Mouse (Mus musculus): ENCODE data around the gene 1700024P04Rik. TPM values are rescaled to one million over a fixed set of nuclear protein-coding genes. Genes with fewer than 3 reads are reported as not detected.

The 1700024P04Rik gene
- total RNA-seq, 2 experiments from 2014 or later = not detected

DNA sequence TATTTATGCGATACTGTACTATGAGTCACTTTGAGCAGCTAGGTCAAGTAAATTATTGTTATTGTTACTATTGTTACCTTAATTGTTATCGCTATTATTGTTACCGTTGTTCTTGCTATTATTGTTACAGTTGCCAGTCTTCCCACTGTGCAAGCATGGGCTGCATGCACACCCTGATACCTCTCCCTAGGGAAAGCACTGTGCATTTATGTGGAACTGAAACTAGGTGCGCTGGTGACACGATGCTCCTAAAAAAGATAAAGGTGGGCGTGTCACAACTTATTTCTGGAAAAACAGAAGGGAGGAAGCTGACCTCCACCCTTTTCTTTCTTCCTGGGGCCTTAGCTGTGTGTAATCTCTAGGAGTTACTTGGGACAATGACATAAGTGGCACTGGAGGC is 16.4 kb downstream of the 1700024P04Rik start:
- no peak for ATAC-seq (replicated peaks; ENCODE audit: poor library complexity)

DNA sequence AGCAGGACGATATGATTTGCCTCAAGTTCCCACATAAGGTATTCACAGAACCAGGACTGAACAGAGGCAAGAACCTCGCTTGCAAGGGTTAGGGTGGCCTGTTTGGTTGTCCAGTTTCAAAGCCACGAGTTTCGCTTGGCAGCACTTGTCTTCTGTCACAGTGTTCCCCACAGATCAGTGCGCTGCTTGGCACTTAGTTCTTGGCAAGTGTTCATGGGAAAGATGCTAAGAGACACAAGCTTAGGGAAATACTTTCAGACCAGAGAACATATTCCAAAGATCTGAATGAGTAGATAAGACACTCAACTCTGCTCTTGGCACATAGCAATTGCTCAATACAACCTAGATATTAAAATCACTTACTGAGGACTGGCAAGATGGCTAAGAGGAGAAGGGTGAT is 17.8 kb downstream of the 1700024P04Rik start:
- ATAC-seq (replicated peaks; ENCODE audit: poor library complexity) = no peak

DNA sequence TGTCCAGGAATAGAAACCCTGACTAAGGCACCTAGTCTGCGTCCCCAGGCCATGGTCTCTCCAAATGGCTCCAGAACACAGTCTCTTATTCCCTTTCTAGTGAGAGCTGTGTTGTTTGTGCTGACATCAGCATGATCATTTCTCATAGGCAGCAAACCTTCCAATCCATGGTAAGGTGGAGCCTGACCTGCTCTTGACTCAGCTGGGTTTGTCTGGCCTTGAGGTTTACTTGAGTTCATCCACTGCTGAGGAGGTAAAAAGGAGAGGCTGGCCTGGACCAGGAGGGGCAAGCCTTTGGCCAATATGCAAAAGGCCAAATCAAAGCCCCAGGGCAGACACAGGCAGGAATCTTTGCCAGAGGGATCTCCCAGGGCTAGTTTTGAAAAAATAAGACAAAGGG is 20.8 kb downstream of the 1700024P04Rik start:
- ATAC-seq (replicated peaks; ENCODE audit: poor library complexity) = no peak

DNA sequence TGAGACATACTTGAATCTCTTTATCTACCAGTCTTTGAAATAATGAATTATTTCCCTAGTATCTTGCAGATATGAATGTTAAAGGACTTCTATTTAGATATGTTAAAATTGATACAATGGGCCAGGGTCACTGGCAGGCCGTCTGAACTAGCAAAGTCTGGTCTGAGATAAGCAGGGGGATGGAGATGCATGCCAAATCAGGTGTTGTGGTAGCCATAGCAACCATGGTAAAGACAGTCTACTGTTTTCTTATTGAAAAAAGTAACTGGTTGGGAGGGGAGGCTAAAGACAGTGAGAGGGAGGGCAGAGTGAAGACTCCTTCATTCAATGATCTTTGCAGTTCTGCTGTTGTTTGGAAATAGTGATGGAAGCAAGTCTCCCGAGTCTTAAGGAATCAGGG is 26.2 kb downstream of the 1700024P04Rik start:
- ATAC-seq (replicated peaks; ENCODE audit: poor library complexity) = no peak

DNA sequence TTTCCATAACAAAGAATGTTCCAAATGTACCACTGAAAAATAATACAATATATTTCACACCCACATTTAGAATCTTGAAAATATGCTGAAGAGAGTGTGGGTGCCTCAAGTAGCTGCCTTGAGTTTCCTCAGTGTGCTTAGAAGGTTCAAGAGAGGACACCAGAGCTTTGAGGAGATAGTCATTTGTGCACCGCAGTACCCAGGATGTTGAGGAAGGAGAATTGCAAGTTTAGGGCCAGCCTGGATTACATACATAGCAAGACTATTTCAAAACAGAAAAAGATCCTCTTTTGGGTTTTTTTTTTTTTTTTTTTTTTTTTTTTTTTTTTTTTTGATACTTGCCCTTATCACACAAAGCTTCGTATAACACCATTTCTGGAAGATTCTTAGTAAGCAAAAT is 28.2 kb downstream of the 1700024P04Rik start:
- peak; percentile 89 for ATAC-seq (replicated peaks; ENCODE audit: poor library complexity)

DNA sequence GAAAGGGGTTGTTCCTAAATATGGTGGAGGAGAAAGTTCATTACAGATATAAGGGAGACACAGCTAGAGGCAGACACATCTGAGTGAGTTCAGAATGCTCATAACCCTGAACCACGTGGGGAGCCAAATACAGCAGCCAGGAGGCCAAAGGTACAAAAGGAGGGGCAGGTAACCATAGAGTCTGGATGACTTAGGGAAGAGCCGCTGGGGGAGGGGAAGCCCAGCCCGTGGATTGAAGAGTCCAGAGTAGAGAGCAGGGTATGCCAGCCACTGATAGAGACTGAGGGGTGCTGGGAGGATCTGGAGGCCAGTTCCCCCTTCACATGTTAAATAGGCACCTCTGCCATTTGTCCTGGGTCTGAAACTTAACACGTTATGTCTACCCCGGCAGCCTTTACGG is 28.7 kb downstream of the 1700024P04Rik start:
- 0 out of 2 replicates have a peak, but pooled peaks have one; percentile 26 for ATAC-seq (replicated peaks; ENCODE audit: poor library complexity)

DNA sequence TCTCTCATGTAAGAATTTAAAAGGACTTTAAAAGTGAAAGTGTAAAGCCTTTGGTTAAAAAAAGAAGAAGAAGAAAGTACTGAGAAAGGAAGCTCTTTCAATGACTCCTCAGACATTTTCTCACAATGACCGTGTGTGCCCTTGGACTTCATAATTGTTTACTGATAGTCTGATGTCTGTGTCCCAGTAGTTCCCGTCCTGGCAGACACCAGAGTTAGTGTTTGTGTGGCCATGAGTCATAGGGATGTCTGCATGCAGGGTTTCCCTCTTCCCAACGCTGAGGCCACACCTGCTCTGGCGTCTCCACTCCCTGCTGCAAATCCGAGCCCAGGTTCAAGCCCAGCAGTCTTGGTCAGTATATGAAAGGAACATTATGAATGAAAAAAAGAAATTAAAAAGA is 29.1 kb downstream of the 1700024P04Rik start:
- peak; percentile 42; the same call in 1 of the 2 replicates for ATAC-seq (replicated peaks; ENCODE audit: poor library complexity)

DNA sequence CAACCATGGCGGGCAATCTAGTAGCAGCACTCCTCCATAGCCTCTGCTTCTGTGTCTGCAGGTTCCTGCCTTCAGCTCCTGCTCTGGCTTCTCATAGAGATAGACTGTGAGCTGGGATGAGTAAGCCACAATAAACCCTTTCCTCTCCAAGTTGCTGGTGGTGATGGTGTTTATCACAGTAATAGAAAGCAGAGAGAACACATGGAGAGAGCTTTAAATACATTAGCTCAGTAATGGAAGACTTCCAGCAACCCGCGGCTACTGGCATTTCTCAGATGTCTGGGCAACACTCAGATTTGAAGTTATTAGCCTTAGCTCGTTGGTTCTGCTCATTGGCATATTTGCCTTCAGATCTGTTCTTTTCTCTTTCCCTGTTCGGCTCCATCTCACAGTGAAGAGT is 30.5 kb downstream of the 1700024P04Rik start:
- no peak for ATAC-seq (replicated peaks; ENCODE audit: poor library complexity)

DNA sequence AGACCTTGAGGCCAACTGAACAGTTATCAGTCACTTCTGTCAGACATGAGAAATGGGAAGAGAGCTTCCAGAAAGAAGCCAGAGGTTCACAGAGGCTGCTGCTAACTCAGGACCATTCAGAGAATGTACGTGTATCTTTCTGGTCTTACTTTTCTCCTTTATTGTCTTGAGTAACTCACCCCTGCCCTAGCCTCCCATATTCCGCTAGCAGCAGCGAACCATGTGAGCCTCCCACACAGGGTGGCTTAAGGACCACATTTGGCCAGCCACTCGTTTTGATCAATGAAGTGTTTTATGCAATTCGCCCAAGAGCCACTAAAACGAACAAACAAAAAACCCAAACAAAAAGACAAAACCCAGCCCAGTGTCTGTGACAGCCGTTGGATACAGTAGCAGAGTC is 32.4 kb downstream of the 1700024P04Rik start:
- no peak for ATAC-seq (replicated peaks; ENCODE audit: poor library complexity)

DNA sequence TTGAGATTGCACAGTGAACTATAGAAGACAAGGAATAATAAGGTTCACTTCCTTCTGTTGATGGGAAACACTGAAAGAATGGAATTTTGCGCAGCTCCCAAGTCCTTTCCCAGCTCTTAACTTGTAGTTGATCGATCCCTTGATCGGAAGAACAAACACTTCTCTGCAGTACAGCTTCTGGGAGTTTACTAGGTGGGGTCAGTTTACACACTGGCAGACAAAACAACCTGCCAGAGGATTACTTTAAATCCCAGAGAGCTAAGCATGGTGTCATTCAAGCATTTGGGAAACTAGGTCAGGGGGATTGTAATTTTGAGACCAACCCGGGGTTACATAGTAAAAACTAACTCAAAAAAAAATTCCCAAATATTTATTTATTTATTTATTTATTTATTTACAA is 36.2 kb downstream of the 1700024P04Rik start:
- no peak for ATAC-seq (replicated peaks; ENCODE audit: poor library complexity)

DNA sequence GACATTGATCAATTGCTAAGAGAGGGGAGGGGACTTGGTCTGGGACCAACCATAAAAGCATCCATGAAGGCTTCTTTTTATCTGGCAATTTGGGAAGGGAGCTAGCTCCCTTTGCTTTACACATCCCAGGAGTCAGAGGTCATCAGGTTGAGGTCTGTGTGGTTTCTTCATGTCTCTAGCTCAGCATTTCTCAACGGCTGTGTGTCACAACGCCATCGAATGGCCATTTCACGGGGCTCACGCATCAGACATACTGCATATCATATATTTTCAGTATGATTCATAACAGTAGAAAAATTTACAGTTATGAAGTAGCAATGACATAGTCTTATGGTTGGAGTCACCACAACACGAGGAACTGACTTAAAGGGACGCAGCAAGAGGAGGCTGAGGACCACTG is 37.9 kb downstream of the 1700024P04Rik start:
- peak; percentile 56 for ATAC-seq (replicated peaks; ENCODE audit: poor library complexity)

DNA sequence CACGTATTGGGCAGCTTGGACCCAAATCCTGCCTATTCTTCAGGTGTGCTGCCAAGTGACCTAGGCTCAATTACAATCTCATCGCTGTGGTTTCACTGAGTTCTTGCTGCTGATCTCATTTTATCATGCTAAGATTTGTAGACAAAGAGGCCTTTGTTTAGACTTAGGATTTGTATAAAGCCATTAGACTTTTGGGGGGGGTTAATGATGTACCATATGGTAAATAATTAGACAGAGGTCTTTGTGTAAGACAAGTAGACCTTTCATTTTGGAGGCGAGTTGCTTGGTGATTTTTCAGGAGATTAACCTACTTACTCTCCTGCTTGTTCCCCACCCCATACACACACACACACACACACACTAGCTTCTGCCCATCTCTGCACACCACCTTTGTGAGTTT is 38.5 kb downstream of the 1700024P04Rik start:
- no peak for ATAC-seq (replicated peaks; ENCODE audit: poor library complexity)

DNA sequence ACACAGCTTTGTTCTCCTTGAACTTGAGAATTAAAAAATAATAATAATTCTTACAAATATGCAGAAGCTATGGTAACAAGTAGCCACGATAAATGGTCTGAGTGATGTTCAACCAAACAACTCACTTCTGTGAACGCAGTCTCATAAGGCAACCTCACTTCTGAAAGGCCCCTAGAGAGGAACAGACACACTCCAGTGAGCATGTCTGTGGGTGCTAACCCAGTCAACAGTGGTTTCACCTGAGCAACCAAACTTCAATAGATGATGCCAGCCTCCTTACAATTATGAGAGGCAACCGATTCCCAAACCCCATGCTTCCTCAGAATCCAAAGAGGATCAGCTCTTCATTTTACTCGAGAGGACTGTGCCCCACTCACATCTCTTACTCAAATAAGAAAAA is 39.0 kb downstream of the 1700024P04Rik start:
- no peak for ATAC-seq (replicated peaks; ENCODE audit: poor library complexity)

DNA sequence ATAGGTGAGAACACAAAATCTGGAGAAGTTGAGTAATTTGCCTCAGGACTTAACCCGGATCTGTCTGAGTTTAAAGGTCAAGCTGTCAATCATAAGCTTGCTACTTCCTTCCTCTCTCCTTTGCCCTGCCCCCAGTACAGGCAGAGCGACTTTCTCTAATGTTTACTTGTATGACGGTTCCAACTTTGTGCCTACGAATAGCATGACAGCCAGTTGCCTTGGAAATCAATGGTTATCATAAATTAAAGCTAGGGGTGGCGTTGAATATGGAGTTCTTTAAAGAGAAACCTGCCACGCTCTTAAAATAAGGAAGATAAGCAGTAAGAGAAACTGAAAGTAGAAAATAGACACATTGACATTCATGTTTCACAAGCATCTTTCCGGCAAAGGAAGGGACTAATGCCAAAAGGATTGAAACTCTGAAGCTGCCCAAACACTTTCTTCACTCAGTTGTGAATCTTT is 39.7 kb downstream of the 1700024P04Rik start:
- ATAC-seq (replicated peaks; ENCODE audit: poor library complexity) = peak; percentile 91

DNA sequence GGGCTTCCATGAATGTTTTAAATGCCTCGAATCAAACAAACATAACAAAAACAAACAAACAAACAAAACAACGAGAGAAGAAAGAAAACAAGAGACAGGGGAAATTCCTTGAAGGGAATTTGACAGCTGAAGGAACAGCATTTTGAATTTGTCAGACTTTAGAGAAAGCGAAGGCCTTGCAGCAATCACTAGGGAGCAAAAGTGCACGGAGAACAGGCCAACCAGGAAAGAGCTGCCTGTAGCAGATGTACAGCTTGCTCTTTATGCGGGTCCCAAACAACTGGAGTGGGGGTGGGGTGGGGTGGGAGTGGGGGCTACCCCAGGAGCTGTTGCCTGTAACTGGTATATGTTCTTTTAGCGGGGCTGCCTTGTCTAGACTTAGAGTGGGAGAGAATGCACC is 42.0 kb downstream of the 1700024P04Rik start:
- no peak for ATAC-seq (replicated peaks; ENCODE audit: poor library complexity)

DNA sequence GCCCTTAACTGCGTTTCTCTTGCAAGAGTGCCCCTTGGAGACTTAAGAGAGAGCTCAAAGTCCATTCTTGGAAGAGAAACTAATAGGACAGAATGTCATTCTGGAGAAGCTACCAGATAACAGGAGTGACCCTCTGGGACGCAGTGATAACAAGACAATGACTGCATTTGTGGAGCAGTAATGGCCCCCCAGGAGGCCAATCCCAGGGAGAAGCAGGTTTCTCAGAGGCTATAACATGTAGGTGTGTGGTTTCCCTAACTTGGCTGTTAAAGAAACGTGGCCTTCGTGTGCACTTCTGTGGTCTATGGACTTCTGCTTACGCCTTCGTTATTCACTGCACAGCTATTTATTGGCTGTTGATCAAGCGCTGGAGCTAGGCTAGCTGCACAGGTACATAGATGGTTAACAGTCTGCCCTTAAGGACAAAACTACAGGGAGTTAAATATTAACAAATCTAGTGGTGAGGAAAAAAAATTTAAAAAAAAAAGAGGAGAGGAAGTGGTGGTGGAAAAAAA is 42.5 kb downstream of the 1700024P04Rik start:
- ATAC-seq (replicated peaks; ENCODE audit: poor library complexity) = no peak

DNA sequence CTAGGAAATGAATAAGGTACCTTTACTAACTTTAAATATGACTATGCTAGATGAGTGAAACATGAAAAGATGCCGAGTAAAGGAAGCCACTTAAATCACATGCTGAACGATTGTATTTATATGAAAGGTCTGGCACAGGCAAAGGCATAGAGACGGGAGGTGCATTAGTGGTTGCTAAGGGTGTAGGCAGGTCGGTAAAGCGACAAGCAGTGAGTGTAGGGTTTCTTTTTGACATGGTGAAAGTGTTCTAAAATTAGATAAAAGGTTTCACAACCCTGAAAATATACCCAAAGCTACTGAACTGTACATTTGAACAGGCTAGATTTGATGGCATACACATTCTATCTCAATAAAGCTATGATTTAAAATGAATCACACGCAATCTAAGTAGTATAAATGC is 47.3 kb downstream of the 1700024P04Rik start:
- ATAC-seq (replicated peaks; ENCODE audit: poor library complexity) = no peak

Other genes starting within 250 kb of the 1700024P04Rik start
- 41.8 and 51.1 TPM in 2 replicates for gene Fcho2, start 169.1 kb downstream of the 1700024P04Rik start, total RNA-seq (2015)
- 10.7 and 15.9 TPM in 2 replicates for gene Fcho2, start 169.1 kb downstream of the 1700024P04Rik start, total RNA-seq (2017)
- gene Tnpo1, start 58.2 kb downstream of the 1700024P04Rik start, total RNA-seq (2015) = 119 and 129 TPM in 2 replicates
- gene Tnpo1, start 58.2 kb downstream of the 1700024P04Rik start, total RNA-seq (2017) = 108 and 129 TPM in 2 replicates
- 0.17 and 0.57 TPM in 2 replicates for gene Zfp366, start 200.3 kb upstream of the 1700024P04Rik start, total RNA-seq (2015)
- gene Zfp366, start 200.3 kb upstream of the 1700024P04Rik start, total RNA-seq (2017) = 0.10 and 0.29 TPM in 2 replicates